Mouse (Mus musculus) ovary, postnatal 10 days (tissue): ENCODE measurements around the gene Hacd4.
"Not testable (repeated sequence)": the region's sequence is repeated elsewhere in the genome, so short reads cannot be mapped to it uniquely, and the experiment has no call there.

Experiments used
- DNase-seq: peaks from one replicate; pipeline ENCODE4 v3.0.0; 2022; ENCODE audit warnings: low spot score

The Hacd4 gene

DNA sequence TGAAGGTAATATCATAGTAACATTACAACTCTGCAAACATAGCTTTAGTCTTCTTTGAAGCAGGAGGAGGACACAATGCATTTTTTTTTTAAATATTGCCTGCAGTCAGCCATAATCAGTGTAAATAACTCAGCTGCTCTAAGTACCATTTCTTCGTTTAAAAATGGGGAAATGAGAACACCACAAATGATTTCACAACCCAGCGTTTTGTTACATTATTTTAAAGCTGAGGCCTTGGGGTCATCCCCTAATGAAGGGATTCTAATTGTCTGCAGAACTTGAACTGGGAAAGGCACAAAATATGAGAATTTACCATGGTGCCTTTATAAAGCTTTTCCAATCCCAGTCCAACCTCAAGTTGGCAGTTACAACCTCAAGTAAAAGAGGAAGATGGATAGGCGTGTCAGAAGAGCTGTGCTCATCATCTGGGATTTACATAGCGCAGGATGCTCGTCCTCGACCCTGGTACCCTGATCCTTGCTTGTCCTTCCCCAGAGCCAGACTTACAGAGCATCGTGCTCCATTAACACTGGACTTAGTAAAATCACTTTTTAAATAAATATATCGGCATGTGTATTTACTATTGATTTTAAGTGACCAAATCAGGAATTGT lies 6.2 kb downstream of the Hacd4 start:
- DNase-seq, result no peak

DNA sequence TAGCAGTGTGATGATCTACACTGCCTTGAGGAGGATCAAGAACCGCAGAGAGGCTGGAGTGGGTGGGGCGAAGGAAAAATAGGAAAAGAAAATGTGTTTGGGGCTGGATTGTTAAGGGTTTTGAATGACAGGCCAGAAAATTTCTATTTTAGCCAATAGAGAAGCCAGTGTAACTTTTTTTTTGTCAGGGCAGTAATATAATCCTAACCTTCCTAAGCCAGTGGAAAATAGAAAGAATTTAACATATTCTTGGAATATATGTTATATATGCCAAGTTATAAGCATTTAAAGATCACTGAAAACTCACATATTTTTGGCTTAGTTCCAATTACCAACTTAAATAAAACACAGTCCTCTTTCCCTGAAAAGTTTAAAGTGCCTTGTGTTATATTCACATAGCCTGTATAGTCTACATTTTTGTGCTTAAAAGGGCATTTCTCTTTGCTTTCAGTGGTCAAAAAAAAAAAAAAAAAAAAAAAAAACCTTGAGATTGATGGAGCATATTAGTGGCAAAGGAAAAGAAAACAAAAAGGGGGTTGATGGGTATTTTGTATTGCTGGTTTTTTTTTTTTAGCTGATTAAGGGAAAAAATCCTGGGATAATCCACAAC lies 11.0 kb downstream of the Hacd4 start:
- no peak for DNase-seq

DNA sequence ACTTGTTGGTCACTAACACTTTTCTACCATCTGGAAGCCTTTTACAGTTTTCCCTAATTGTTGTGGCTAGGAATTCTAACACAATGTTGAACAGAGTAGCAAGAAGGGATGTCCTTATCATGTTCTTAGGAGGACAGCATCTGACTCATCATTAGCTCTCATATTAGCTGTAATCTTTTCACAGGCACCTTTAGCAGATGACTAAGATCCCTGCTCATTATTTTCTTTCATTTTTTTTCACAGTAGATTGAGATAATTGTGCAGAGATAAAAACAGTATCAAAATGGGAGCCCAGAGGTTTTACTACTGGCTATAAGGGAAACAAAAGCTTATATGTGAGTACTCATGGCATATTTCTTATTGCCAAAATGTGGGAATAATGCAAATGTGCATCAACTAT lies 14.2 kb downstream of the Hacd4 start:
- DNase-seq, result no peak

DNA sequence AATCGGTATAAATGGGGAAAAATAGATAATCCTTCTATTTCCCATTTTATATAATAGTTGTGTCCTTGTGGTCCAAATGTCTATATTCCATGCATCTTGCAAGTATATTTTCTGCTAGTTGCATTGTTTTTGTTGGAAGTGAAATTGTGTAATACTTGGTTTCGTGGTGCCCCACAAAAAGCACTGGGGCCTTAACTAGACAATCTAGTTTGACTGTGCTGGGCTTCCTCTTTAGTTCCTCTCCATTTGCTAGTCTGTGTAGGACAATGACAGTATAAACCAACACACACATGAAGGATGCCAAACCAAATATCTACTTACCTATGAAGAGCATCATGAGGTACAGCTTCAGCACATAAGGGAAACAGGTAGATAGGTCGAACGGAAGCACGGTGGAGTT lies 19.4 kb downstream of the Hacd4 start:
- no peak for DNase-seq

DNA sequence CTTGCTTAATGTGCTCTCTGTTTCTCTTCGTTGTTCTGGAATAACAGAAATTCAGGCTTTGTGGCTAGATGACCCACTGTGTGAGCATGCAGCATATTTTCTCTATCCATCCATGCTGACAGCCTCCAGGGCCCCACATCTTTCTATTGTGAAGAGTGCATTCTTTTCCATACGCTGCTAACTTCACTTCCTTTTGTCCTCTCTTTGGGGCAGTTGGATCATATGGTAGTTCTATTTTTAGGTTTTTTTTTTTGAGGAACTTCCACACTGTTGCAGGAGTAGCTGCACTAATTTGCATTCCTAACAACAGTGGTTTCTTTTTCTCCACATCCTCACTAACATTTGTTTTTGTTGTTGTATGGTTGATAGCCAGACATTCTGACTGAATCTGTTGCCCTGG lies 23.7 kb downstream of the Hacd4 start:
- no peak for DNase-seq

DNA sequence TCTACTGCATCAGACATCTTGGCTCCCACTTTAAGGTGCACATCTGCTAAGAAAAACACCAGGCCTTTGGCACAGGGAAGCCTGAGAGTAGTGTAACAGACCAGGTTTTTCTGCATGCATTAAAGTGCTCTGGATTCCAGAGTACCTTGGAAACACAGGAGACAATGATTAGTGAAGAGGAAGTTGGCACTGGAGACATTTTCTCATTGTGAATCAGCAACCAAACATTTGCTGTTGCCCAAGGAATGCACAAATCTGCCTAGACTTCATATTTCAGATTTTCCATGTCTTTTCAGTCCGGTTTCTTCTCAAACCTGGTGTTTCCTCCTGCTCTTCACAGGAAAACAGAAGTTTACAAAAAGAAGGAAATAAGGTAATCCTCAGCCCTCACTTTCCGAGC lies 26.4 kb downstream of the Hacd4 start:
- no peak for DNase-seq

DNA sequence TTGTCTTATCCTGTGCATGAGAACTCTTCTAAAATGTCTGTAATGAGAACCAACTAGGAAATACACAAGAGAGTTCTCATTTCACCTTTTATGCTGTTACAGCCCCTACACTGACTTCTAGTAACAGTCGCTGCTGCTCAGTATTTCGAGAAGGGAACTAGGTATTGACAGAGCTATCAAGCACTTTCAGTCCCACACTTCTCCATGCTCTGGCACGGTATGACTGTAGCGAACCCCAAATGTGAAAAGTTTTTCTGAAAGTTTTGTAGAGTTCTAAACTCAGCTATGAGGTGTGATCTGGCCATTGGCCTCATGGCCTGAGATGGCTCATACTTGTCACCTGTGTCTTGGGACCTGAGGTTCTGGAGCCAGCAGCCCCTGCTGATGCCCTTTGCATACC lies 29.4 kb downstream of the Hacd4 start:
- no peak for DNase-seq

DNA sequence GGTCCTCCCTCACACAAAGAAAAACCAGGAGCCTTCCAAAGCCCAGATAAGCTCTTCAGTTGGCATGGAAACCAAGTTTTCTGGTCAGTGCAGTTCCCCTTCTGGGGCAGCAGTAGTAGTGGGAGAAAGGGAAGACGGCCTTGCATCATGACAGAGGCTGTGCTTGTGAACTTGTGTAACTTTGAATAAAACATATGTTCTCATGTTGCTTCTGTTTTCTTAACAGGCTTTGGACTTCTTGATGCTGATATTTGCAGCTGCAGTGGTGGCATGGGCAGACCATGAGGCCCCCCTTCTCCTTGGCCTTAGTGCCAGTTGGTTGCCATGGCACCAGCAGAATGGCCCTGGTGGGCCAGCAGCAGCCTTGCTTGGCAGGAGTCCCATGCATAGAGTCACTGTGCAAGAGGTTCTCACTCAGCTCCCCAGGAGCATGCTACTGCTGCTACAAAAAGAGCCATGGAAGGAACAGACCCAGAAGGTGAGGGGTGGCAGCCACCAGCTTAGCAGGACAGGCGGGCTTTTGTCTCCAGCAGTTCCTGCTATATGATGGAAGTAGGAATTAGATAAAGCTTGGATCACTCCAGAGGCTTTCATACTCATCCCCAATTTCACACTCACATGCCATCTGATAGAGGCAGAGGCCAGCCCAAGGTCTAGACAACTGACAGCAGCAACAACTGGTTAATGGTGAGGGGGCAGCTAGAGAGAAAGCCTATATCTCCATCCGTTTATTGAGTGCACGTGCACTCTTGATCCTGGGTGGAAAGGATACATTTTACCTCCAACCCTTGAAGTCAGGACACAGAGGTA lies 31.6 kb downstream of the Hacd4 start:
- DNase-seq, result peak; percentile 4

DNA sequence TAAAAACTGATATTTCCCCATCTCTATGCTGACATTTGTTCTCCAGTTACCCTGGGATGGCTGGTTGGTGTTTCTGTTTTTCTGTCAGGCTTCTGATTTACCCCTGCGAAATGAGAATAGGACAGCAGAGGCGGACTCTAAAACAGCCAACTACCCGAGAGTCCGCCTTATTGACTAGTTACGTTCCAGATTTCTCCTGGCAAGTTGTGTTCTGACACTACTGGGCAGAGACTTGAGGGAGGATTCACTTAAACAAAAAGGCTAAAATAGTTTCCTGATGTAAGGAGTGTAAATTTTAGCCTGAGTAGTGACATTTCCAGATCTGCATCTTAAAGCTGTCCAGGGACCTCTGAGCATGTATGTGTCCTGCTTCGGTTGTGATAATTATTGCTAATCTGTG lies 35.8 kb downstream of the Hacd4 start:
- no peak for DNase-seq

DNA sequence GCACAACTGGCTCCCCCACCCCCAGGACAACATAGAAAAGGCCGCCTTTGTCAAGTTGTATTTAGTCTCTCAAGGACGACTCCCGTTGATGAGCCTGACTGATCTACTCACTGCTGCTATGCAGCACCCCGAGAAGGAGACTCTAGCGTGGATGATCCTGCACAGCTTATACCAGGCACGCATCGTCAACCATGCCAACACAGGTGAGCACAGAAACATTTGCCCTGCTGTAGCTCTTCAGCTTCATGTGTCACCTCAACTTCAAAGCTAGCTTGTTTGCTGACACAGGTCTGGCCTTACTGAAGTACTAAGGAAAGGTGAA lies 37.8 kb downstream of the Hacd4 start:
- no peak for DNase-seq

DNA sequence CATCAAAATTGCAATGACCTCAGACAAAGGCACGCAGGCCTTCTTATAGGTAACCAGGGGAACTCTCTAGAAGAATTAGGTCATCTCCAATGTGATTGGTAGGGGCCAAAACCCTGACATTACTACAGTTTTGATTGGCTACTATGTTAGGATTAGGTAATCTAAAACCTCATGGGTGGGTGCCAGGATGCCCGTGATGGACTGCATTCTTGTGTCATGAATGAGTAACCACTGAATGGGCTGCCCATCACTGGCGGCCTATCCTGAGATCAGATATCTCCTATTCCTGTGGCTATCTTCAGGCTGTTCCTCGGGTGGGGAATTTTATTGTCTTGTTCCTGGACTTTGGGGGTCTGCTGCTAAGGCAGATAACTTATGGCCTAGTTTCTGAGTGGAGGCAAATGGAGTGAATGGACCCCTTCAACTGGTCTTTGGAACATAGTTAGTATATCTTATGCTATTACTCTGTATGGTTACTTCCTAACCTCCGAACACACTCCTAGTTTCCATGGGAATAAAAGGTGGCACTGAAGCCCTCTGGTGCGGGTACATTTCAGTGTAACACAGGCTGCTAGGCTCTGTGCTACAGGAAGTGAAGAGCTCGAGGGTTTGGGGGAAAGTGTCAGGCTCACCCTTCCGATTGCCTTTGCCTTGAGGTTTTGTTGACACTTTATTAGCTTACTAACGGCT lies 38.3 kb downstream of the Hacd4 start:
- DNase-seq, result no peak

DNA sequence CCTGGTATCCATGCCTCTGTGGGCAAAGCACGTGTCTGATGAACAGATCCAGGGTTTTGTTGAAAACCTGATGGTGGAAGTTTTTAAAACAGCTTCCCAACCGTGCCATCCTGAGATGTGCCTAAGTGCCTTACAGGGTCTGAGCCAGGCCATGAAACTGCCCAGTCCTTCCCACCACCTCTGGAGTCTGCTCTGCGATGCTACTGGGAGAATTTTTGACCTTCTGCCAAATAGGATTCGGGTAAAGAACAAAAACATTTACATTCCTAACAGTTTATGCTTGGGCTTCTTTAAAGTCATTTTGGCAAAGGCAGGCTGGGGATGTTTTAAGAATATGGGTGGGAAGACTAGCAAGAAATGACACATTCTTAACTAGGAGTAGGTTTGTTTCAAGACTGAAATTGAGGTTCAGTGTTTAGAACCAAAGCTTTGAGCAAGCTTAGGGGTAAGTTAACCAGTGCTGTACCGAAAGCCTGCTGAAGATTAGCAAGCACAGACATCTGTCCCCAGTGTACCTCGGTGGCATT lies 41.7 kb downstream of the Hacd4 start:
- no peak for DNase-seq

DNA sequence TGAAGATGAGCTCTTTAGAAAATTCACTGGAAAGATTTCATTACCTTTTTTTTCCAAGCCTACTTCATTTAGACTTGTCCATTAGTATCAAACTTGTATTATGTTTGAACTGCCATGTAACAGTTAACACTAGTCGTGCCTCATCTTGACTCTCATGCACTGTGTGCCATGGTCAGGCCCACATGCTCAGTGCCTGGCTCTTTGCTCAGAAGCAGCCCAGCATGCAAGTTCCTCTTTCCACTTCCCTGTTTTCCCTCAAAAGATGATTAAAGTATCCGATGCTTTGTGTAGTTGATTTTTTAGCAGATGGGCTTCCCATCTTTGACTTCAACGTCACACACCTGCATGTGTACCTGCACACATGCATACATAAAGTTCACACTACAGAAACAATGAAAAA lies 43.0 kb downstream of the Hacd4 start:
- DNase-seq, result no peak

DNA sequence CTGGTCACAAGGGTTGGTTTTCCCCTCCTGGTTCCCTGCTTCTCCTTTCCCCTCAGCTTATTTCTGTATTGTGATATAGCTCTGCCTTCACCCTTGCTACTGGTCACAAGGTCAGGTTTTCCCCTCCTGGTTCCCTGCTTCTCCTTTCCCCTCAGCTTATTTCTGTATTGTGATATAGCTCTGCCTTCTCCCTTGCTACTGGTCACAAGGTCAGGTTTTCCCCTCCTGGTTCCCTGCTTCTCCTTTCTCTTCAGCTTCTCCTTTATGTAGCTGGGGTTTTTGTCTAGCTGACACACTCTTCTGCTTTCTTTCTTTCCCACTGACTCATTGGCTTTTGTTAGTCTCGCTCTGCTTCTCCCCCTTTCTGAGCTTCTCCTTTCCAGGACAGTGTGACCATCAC lies 48.1 kb downstream of the Hacd4 start:
- DNase-seq, result not testable (repeated sequence)

DNA sequence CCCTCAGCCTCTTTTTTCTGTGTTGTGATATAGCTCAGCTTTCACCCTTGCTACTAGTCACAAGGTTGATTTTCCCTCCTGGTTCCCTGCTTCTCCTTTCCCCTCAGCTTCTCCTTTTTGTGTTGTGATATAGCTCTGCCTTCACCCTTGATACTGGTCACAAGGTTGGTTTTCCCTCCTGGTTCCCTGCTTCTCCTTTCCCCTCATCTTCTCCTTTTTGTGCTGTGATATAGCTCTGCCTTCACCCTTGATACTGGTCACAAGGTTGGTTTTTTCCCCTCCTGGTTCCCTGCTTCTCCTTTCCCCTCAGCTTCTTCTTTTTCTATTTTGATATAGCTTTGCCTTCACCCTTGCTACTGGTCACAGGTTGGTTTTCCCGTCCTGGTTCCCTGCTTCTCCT lies 48.7 kb downstream of the Hacd4 start:
- no peak for DNase-seq

DNA sequence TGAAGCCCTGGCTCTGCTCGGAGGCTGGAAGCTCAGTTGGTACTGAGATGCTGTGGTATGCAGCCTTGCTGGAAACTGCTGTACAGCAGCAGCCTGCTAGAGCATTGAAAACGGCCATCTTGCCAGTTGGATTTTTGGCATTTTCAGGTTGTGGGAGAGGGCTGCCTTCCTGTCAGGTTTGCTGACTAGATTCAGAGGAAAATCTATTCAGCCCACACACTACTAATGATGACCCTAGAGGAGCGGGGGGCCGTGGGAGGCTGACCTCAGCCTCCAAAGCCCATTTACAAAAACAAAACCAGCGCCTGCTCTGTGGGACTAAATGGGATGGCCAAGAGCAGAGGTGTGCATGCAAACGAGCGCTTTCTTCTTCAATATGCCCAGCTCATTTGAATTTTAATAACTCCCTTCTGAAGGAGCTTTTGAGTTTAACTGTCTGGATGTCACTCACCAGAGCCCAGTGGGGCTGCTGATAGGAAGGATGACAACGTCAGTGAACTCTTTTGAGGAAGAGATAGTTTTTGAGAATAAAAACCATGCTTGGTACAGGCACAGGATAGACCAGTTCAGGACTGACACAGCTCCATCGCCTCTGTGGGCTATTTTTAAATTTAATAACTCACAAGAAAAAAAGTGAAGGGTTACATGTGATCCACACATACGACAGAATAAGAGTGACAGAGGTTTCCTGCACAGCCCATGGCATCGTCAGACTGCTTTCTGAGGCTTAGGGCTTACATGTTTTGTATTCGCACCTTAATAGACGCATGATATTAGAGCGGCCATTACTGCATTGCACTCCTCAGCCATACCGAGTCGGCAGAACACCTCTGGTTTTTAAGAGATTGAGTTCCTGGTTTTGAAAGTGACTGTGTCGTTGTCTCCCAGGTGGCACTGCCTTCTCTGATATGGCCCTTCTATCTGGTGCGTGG lies 66.2 kb downstream of the Hacd4 start:
- no peak for DNase-seq

DNA sequence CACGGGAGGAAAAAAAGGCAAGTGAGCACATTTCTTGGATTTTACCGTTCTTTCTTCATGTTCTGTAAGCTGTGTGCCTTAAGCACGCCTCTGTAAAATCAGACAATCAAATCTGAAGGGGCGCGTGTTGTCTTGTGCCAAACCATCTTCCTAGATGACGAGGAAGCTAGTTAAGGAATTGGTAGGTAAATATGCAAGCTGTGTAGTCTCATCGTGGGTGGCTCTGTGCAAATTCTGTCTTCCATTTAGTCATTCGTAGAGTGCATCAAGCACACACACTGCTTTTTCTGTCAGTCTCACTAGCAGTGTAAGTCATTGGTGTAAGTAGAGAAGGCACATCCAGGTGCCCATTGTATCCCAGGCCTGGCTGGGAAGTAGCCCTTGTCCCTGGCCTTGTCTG lies 67.9 kb downstream of the Hacd4 start:
- no peak for DNase-seq

DNA sequence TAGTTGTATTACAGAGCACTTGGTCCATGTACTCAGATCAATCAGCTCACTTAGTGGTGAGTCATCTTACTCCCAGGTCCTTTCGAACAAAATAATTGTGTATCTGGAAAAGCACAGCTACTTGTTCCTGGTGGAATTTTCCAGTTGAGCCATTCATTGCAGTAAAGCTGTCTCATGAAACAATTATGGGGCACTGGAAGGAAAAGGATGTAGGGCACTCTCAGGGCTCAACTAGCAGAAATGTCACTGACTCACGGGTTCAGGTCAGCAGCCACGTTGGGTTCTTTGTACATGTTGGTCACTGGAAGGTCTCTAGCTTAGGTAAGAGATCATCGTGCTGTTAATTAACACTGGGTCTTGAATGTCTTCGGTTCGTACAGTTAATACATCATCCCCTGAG lies 68.8 kb downstream of the Hacd4 start:
- no peak for DNase-seq

DNA sequence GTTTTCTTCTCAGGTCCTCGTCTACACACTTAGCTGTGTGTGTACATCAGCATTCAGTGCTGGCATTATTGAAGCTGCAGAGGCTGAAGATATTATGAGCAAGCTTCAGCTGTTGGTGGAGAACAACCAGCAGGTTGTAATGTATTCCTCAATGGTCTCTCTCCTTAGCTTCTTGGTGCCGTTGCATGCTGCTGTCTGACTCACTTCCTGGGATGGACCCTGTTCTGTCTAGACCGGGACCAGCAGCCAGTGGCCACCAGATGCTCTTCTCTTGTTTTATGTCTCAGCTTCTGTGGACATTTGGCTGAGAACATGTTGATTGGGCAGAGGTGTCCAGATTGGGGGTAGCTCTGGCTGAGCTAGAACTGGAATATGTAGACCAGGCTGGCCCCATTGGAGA lies 81.3 kb downstream of the Hacd4 start:
- no peak for DNase-seq

DNA sequence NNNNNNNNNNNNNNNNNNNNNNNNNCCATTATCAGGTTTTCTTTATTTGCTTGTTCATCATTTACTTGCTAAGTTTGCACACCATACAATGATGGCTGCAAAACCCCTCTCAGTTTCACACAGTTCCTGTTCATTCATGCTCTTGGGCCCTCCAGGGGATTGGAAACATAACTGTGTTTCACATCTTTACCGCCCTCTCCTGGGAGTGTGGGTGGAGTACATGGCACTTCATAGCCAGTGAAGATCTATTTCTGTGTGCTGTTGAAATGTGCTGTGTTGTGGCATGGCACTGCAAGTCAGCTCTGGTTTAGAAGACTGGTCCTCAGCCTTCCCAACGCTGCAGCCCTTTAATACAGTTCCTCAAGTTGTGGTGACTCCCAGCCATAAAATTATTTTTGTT lies 82.1 kb downstream of the Hacd4 start:
- no peak for DNase-seq

DNA sequence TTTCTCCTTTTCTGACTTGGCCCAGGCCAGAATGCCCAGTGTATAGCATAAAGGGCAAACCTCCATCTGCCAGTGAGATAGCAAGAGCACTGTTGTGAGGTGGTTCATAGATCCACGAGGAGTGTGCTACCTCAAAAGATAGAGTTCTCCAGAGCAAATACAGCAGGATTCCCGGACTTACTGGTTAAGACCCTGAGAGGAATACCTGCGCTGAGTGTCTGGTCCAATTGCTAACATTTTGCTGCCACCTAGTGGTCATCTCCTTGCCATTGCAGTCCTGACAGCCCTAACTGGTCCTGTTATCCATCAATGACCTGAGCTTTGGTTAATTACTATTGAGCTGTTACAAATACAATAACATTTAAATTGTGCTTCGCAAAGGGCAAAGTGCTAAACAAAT lies 87.8 kb downstream of the Hacd4 start:
- DNase-seq, result peak; percentile 13
